Mouse (Mus musculus) spleen, adult 2 months (tissue): ENCODE results near the gene Crip1.

Source experiments
- CTCF ChIP-seq: fragments of 200-500 bp; IDR thresholded peaks from 2 replicates; pipeline ENCODE4 v1.5.1; 2011; ENCODE audit warnings: mild to moderate bottlenecking, inconsistent platforms; ENCODE audit not compliant: insufficient read depth, insufficient read length, insufficient replicate concordance; ENCODE audit errors: extremely low read depth
- POLR2A ChIP-seq: fragments of 200-500 bp; IDR thresholded peaks from 2 replicates; pipeline ENCODE4 v1.6.1; 2011; ENCODE audit warnings: low read depth, low read length, inconsistent platforms

DNA sequence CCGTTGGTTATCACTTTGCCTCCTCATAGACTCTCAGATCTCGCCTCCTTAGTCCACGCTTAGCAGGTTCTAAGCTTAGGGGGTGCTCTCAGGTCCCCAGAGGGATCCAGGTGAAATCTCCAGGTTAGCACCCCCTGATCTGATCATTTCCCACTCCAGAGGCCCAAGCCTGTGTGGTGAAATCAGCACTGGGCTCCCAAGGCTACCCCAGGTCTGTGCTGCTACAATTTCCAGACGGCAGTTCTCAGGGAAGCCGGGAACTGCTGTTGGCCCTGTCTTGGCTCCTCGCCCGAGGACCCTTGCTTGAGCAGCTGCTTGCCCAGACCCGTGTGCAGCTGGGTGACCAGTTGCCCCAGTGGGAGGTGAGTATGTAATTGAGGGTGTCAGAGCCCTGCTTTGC, 10.9 kb downstream of the Crip1 start:
- no peak for TF ChIP-seq POLR2A
- no peak for TF ChIP-seq CTCF
